Mouse (Mus musculus): Measurements from ENCODE around the gene Bysl.

Bysl gene

GRCm38 (mm10) chr17:47594183-47594968, 16.9 kb downstream of the Bysl start:
- in situ Hi-C loops (cut with MboI) = no loop called here

DNA sequence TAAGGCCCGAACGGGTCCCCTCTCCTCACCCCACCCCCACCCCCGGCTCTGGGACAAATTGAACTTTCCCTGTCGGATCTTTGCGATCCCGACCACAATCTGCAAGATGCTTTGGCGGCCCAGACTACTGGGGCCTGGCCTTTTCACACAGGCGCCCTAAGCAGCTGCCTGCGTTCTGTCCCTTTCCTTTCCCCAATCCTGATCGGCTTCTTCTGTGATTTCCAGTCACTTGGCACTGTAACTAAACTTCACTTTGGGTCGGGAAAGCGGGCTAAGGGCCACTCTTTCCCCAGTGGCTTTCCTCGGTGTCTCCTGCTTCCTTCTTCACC, 17.5 kb downstream of the Bysl start:
- in situ Hi-C loops (cut with MboI) = no loop called here

- in situ Hi-C loops (cut with MboI) = no loop called here
Observed at GRCm38 (mm10) chr17:47593215-47593853, 18.0 kb downstream of the Bysl start.

DNA sequence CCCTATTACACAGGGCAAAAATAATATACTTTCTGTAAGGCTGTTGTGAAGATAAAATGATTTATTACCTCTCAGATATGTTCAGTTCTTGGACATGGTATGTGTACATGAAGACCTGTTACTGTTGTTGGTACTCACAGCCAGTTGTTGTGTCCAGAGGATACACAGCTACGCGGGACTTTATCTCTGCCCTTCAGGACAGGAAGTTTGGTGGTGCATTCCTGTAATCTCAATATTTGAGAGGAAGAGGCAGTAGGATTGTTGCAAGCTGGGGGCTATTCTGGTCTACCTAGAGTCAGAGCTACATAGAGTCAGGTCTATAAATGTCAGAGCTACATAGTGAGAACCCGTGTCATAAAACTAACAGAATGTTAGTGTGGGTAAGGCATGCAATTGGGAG, 20.2 kb downstream of the Bysl start:
- in situ Hi-C loops (cut with MboI) = no loop called here

- in situ Hi-C loops (cut with MboI) = no loop called here
Observed at GRCm38 (mm10) chr17:47588517-47588916, 22.8 kb downstream of the Bysl start.

- in situ Hi-C loops (cut with MboI) = no loop called here
Observed at GRCm38 (mm10) chr17:47580962-47581361, 30.3 kb downstream of the Bysl start.

DNA sequence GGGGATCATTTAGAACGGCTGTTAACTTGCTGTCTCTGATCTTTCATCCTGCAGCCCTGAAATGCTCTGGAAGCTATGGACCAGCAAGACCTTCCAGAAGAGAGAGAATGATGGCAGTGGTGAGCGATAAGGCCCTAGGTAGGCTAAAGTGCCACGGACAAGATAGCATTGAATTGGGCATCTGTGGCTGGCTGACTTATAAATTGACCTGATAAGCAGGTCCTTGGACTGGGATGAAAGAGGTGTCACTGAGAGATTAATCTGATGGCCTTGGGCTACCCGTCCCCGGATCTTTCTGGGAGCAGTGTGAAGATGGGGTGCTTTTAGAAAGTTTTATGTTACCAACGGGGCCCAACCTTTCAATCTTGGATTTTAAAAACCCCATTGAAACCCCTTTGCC, 32.6 kb downstream of the Bysl start:
- in situ Hi-C loops (cut with MboI) = no loop called here

GRCm38 (mm10) chr17:47574830-47575229, 36.5 kb downstream of the Bysl start:
- in situ Hi-C loops (cut with MboI) = no loop called here

- in situ Hi-C loops (cut with MboI) = no loop called here
Observed at GRCm38 (mm10) chr17:47574028-47574427, 37.3 kb downstream of the Bysl start.

GRCm38 (mm10) chr17:47572436-47572835, 38.9 kb downstream of the Bysl start:
- in situ Hi-C loops (cut with MboI) = no loop called here

GRCm38 (mm10) chr17:47571621-47572020, 39.7 kb downstream of the Bysl start:
- in situ Hi-C loops (cut with MboI) = no loop called here

GRCm38 (mm10) chr17:47568951-47569527, 42.3 kb downstream of the Bysl start:
- in situ Hi-C loops (cut with MboI) = loop anchor here (5.0 kb wide), 1 partner anchor 52 kb away; no protein-coding TSS in a partner anchor

GRCm38 (mm10) chr17:47568389-47568788, 42.9 kb downstream of the Bysl start:
- in situ Hi-C loops (cut with MboI) = loop anchor here (5.0 kb wide), 1 partner anchor 51 kb away; no protein-coding TSS in a partner anchor

DNA sequence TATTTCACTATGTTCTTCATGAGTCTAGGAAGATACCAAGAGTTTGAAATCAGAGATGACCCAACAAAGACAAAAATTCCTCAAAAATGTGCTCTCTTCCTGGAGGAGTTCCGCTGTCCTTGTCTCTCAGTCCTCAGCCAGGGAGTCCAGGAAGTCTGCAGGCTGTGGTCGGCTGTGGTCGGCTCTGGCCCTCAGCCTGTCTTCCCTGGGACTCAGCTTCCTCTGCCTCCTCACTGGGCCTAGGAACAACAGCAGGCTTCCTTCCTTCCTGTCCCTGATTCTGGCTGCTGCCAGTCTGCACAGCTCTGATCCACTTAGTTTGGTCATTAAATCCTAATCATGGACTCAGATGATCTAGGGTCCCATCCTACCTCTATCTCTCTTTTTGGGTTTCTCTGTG, 44.0 kb downstream of the Bysl start:
- in situ Hi-C loops (cut with MboI) = loop anchor here (5.0 kb wide), 1 partner anchor 50 kb away; no protein-coding TSS in a partner anchor

DNA sequence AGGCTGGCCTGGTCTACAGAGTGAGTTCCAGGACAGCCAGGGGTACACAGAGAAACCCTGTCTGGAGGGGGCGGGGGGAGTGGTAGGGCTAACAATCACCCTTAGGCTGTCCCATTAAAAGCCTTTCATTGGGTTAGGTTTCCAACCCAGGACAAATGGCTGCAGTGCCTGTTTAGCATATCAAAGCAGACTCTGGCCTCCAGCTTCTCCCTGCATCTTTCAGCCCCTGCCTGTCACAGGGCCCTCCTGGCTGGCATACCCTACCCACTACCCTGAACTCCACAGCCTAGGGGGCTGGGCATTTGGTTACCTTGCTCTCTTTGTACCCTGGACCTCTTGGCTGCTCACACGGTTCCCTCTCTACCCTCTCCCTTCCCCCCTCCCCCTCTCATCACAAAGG, 45.2 kb downstream of the Bysl start:
- in situ Hi-C loops (cut with MboI) = loop anchor here (5.0 kb wide), 1 partner anchor 49 kb away; no protein-coding TSS in a partner anchor

GRCm38 (mm10) chr17:47564612-47565011, 46.7 kb downstream of the Bysl start:
- in situ Hi-C loops (cut with MboI) = loop anchor here (5.0 kb wide), 1 partner anchor 47 kb away; no protein-coding TSS in a partner anchor

DNA sequence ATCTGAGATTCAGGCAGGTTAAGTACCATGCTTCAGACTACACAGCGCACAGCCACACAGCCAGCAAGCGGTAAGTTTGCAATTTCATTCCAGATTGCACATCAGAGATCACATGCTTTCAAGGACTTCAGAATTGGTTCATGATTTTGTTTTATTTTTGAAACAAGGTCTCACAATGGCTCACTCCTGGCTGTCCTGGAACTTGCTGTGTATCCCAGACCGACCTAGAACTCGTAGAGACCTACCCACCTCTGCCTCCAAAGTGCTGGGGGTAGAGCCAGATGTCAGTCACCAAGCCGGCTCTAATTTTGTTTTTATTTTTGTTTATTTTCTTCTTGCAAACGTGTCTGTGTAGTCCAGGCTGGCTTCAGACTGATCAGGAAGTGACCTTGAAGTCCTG, 48.4 kb downstream of the Bysl start:
- in situ Hi-C loops (cut with MboI) = no loop called here

DNA sequence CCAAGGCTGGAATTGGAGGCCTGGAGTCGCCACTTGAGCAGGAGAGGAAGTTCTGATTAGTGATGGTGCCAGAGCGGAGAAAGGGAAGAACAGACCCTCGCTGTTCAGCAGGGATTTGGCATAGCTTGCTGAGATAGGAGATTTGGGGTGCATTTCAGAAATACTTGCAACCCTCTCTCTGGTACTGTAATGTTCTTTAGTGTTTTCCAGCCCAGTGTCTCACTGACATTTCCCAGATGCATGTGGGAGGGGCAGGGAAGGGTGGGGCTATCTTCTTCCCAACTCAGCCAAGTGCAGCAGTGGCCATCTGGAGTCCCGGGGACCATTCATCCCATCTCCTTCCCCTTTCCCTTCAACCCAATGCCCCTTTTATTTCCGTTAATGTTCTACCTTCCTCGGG, 51.6 kb downstream of the Bysl start:
- in situ Hi-C loops (cut with MboI) = no loop called here

DNA sequence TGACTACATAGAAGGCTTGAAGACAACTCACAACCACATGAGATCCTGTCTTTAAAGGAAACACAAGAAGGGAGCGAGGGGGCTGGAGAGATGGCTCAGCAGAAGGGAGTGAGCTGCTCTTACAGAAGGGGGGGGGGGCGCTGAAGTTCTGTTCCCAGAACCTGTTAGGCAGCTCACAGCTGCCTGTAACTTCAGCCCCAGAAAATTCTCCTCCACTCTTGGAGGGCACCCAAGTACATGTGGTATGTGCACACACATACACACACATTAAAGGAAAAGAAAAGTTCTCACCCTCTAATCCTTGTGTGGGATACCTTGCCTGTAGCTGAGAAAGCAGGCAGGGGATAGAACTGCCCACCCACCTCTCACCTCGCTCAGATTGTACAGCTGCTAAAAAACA, 54.1 kb downstream of the Bysl start:
- in situ Hi-C loops (cut with MboI) = no loop called here

- in situ Hi-C loops (cut with MboI) = no loop called here
Observed at GRCm38 (mm10) chr17:47554621-47555020, 56.7 kb downstream of the Bysl start.

GRCm38 (mm10) chr17:47552994-47553393, 58.3 kb downstream of the Bysl start:
- in situ Hi-C loops (cut with MboI) = no loop called here

GRCm38 (mm10) chr17:47551049-47551448, 60.2 kb downstream of the Bysl start:
- in situ Hi-C loops (cut with MboI) = no loop called here

Measured in mature B cell (primary cell).